Mouse (Mus musculus) intestine, postnatal 0 days (tissue): ENCODE data around the gene Sephs2. TPM values are rescaled to one million over a fixed set of nuclear protein-coding genes. Genes with fewer than 3 reads are reported as not detected.
"Not testable (repeated sequence)": the region's sequence is repeated elsewhere in the genome, so short reads cannot be mapped to it uniquely, and the experiment has no call there.

Experiments used
- ATAC-seq: fragments of 200-750 bp; cut with Nextera tagmentation; 2 replicates; pipeline ENCODE4 v1.8.0; 2017; ENCODE audit warnings: mild to moderate bottlenecking, moderate TSS enrichment, moderate library complexity
- H3K27ac ChIP-seq: fragments of 300-500 bp; sonication (generic); 2 replicates; pipeline ENCODE4 v1.5.1; 2014; ENCODE audit warnings: mild to moderate bottlenecking, low read depth, low read length, moderate library complexity
- H3K27me3 ChIP-seq: fragments of 300-500 bp; sonication (generic); replicated peaks from 2 replicates; pipeline ENCODE4 v1.6.1; 2014; ENCODE audit warnings: low read length, mixed read lengths; ENCODE audit not compliant: control insufficient read depth, insufficient read depth
- H3K36me3 ChIP-seq: fragments of 300-500 bp; sonication (generic); 2 replicates; pipeline ENCODE4 v1.6.1; 2014; ENCODE audit warnings: mild to moderate bottlenecking, moderate library complexity; ENCODE audit not compliant: control insufficient read depth, insufficient read depth
- H3K4me1 ChIP-seq: fragments of 300-500 bp; sonication (generic); replicated peaks from 2 replicates; pipeline ENCODE4 v1.6.1; 2014; ENCODE audit warnings: antibody characterized with exemption, low read length, mixed read lengths; ENCODE audit not compliant: control insufficient read depth, insufficient read depth
- H3K4me2 ChIP-seq: fragments of 300-500 bp; sonication (generic); replicated peaks from 2 replicates; pipeline ENCODE4 v1.6.1; 2014; ENCODE audit warnings: low read depth, mild to moderate bottlenecking, moderate library complexity
- H3K4me3 ChIP-seq: fragments of 300-500 bp; sonication (generic); 2 replicates; pipeline ENCODE4 v1.5.1; 2014; ENCODE audit warnings: low read depth, low read length
- H3K9ac ChIP-seq: fragments of 300-500 bp; sonication (generic); 2 replicates; pipeline ENCODE4 v1.6.1; 2014; ENCODE audit warnings: mild to moderate bottlenecking, low read depth, low read length
- H3K9me3 ChIP-seq: fragments of 300-500 bp; sonication (generic); 2 replicates; pipeline ENCODE4 v1.6.1; 2016; ENCODE audit warnings: mixed run types; ENCODE audit not compliant: control insufficient read depth
- CTCF ChIP-seq: sonication (generic); IDR thresholded peaks from 2 replicates; pipeline ENCODE4 v1.5.1; 2016; ENCODE audit warnings: low read depth, mild to moderate bottlenecking, control low read depth, antibody characterized with exemption, moderate library complexity
- WGBS: fragments of 180-500 bp; shearing (Covaris S2); extraction: QIAGEN DNeasy Blood & Tissue Kit; methylation state at CpG from one replicate; pipeline ENCODE4 v1.1.7; 2014; 5-methylcytosine and 5-hydroxymethylcytosine counted together
- polyA plus RNA-seq: library from polyadenylated mRNA; unstranded; fragments of >200 nt; fragmentation: Nextera tagmentation; extraction: Ambion mirVana; gene quantifications from 2 replicates; pipeline ENCODE4 v1.2.1, GENCODE M21; 2015

Sephs2 gene
- polyA plus RNA-seq, 1 experiment from 2014 or later = 335 TPM

DNA sequence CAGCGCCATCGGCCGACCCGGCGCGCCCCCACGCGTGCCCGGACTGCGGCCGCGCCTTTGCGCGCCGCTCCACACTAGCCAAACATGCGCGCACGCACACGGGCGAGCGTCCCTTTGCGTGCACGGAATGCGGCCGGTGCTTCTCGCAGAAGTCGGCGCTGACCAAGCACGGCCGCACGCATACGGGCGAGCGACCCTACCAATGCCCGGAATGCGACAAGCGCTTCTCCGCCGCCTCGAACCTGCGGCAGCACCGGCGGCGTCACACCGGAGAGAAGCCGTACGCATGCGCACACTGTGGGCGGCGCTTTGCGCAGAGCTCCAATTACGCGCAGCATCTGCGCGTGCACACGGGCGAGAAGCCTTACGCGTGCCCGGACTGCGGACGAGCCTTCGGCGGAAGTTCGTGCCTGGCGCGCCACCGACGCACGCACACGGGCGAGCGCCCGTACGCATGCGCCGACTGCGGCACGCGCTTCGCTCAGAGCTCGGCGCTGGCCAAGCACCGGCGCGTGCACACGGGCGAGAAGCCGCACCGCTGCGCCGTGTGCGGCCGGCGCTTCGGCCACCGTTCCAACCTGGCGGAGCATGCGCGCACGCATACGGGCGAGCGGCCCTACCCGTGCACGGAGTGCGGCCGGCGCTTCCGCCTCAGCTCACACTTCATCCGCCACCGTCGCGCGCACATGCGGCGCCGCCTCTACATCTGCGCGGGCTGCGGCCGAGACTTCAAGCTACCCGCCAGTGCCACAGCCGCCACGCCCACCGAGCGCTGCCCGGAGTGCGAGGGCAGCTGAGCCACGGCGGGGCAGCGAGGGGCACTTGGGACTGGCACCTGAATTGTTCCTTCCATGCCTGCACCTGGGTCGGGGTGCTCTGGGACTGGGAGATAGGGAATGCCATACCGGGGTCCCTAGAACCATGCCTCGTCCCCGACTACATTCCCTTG, 19.8 kb downstream of the Sephs2 start:
- peak overlapping the region; percentile 83 for H3K4me2 ChIP-seq
- H3K36me3 ChIP-seq = peaks cover 17% of the 10 kb centered on the region; the same call in 1 of the 2 replicates
- H3K9me3 ChIP-seq = no peaks in the 10 kb centered on the region
- ATAC-seq = peak; percentile 94
- H3K4me1 ChIP-seq = no peaks in the 10 kb centered on the region
- peak; percentile 16 for TF ChIP-seq CTCF
- H3K27ac ChIP-seq = peak overlapping the region; percentile 51
- peak overlapping the region; percentile 59 for H3K9ac ChIP-seq
- under 1% methylated on average over 136 of the region's 136 CpGs for WGBS
- H3K4me3 ChIP-seq = peak overlapping the region; percentile 61
- no peaks in the 10 kb centered on the region for H3K27me3 ChIP-seq

DNA sequence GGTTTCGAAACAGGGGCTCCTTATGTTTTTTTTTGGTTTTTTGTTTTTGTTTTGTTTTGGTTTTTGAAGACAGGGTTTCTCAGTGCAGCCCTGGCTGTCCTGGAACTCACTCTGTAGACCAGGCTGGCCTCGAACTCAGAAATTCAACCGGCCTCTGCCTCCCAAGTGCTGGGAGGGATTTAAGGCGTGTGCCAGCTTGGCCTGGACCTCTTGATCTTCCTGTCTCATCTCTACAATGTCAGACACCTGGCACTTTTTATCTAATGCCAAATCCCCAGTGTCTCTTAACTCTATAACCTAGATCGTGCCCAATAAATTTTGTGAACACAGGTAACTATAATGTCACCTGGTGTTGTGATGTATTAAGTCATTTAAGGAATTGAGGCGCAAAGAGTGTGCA, 20.5 kb downstream of the Sephs2 start:
- Histone ChIP-seq H3K27me3 (no peaks in the 10 kb centered on the region), H3K9ac (peak overlapping the region; percentile 59), H3K9me3 (no peaks in the 10 kb centered on the region), H3K4me1 (no peaks in the 10 kb centered on the region), H3K27ac (peak overlapping the region; percentile 51; the same call in 1 of the 2 replicates), H3K4me3 (peak overlapping the region; percentile 61), H3K36me3 (peaks cover 17% of the 10 kb centered on the region; the same call in 1 of the 2 replicates), H3K4me2 (peak overlapping the region; percentile 83)
- TF ChIP-seq CTCF = no peak
- WGBS = 77% methylated on average over 6 of the region's 6 CpGs
- no peak for ATAC-seq

DNA sequence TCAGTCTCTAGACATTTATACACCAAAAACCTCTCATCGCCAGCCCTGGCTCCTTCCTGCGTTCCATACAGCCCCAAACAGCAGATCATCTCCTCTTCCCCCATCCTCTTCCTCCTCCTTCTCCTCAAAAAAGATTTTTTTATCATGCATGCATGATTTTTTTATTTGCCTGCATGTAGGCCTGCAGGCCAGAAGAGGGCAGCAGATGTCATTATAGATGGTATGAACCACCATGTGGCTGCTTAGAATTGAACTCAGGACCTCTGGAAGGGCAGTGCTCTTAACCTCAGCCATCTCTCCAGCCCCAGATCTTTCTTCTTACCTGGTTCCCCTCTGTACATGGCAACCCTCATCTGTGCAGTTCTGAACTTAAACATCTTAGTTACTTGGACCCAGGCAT, 21.4 kb downstream of the Sephs2 start:
- Histone ChIP-seq H3K27me3 (no peaks in the 10 kb centered on the region), H3K4me1 (no peaks in the 10 kb centered on the region), H3K4me3 (no peak overlapping the region), H3K9me3 (no peaks in the 10 kb centered on the region), H3K9ac (no peak overlapping the region), H3K36me3 (peaks cover 22% of the 10 kb centered on the region), H3K27ac (no peak overlapping the region), H3K4me2 (no peak overlapping the region)
- TF ChIP-seq CTCF = peak; percentile 69
- 83% methylated on average over 2 of the region's 2 CpGs for WGBS
- no peak for ATAC-seq

DNA sequence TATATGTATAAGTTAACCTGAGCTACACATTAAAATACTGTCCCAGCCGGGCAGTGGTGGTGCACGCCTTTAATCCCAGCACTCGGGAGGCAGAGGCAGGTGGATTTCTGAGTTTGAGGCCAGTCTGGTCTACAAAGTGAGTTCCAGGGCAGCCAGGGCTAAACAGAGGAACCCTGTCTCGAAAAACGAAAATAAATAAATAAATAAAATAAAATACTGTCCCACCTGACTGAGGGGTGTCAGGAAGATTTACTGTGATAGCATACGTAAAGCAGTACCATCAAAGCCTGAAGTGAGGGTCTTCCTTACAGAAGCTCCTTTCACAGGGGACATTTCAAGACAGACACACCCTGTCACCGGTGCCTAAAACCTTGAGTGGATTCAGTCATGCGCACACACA, 23.3 kb downstream of the Sephs2 start:
- not testable (repeated sequence) for ATAC-seq, H3K27ac ChIP-seq, H3K4me3 ChIP-seq, H3K4me2 ChIP-seq, H3K4me1 ChIP-seq, H3K27me3 ChIP-seq, H3K9me3 ChIP-seq, H3K9ac ChIP-seq
- WGBS = 89% methylated on average over 8 of the region's 8 CpGs
- peaks cover 21% of the 10 kb centered on the region for H3K36me3 ChIP-seq

DNA sequence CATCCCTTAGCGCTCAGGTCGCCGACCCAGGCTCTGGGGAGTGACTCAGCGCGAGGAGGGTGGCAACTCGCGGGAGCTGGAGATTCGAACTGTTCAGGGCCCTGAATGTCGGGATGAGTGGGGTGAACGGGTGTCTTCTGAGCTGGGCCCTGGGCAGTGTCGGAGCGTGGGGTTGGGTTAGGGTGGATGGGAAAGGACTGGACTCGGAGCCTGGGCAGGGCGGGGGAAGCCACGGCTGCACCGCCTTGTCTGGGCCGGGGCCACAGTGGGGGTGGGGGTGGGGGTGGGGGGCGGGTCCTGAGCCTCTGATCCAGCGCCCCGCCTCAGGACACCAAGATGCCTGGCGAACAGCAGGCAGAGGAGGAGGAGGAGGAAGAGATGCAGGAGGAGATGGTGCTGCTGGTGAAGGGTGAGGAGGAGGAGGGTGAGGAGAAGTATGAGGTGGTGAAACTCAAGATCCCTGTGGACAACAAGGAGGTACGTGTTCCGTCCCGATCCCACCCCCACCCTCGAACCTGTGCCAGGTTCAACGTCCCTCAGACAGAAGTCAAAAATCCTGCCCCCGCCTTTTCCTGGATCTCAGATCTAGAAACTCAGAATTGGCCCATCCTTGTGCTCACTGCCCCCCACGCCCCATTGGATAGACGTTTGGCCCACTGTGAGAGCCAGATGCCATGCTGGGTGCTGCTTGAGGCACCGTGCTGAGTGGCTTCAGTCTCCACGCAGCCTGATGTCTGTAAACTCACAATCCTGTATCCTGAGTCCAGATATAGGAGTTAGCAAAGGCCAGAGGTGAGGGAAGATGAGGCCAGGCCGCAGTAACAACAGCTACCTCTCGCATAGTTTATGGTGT, 29.0 kb downstream of the Sephs2 start:
- H3K4me1 ChIP-seq = no peaks in the 10 kb centered on the region
- peak; percentile 58 for ATAC-seq
- WGBS = 12% methylated on average over 30 of the region's 33 CpGs
- peak overlapping the region; percentile 84 for H3K9ac ChIP-seq
- H3K4me2 ChIP-seq = peak overlapping the region; percentile 83
- H3K27me3 ChIP-seq = no peaks in the 10 kb centered on the region
- no peaks in the 10 kb centered on the region for H3K9me3 ChIP-seq
- peak overlapping the region; percentile 88 for H3K27ac ChIP-seq
- no peak for TF ChIP-seq CTCF
- peaks cover 18% of the 10 kb centered on the region for H3K36me3 ChIP-seq
- peak overlapping the region; percentile 72 for H3K4me3 ChIP-seq
